8 mouse cellular contexts compared by ENCODE assay signal in genomic region chr16:20611357-20612227, GRCm38 (mm10). TPM values are rescaled to one million over a fixed set of nuclear protein-coding genes. Genes with fewer than 3 reads are reported as not detected.
DNase-seq lines count a peak whose midpoint lies in the region; ATAC-seq and TF ChIP-seq lines count a peak whose summit lies in the region.

Eef1akmt4 (plus strand) TSS chr16:20611593.
Gm49333 (plus strand) TSS chr16:20611610.
Alg3 (minus strand) TSS chr16:20611735.

- peak; percentile 95 for ATAC-seq in cerebellum, adult (ENCODE audit: insufficient number of reproducible peaks, low FRiP score, low TSS enrichment)
- ATAC-seq in forebrain, embryonic 12.5 days (ENCODE audit: low FRiP score): peak; percentile 96
- peak; percentile 97 for ATAC-seq in lung, embryonic 14.5 days (ENCODE audit: insufficient read depth)
- ATAC-seq in neutrophil, adult 5-6 weeks (ENCODE audit: extremely low read depth, insufficient number of reproducible peaks, low FRiP score, poor library complexity, severe bottlenecking): peak; percentile 92

- H3K4me3 ChIP-seq in forebrain, embryonic 12.5 days (replicated peaks): peak within 1 kb of the TSS; percentile 84
- peak within 1 kb of the TSS; percentile 82 for H3K4me3 ChIP-seq in lung, embryonic 14.5 days (ENCODE audit: low read depth, low read length)

- peaks cover 20% of the 10 kb centered on the region for H3K36me3 ChIP-seq in forebrain, embryonic 12.5 days (replicated peaks)
- peaks cover 14% of the 10 kb centered on the region for H3K36me3 ChIP-seq in lung, embryonic 14.5 days (ENCODE audit: insufficient read depth)

- H3K4me1 ChIP-seq in forebrain, embryonic 12.5 days: peaks cover 25% of the 10 kb centered on the region
- H3K4me1 ChIP-seq in lung, embryonic 14.5 days (ENCODE audit: insufficient read depth): peaks cover 3% of the 10 kb centered on the region

- peak within 1 kb of the TSS; percentile 92 for H3K27ac ChIP-seq in forebrain, embryonic 12.5 days
- H3K27ac ChIP-seq in lung, embryonic 14.5 days (ENCODE audit: low read depth): peak within 1 kb of the TSS; percentile 70

- H3K9ac ChIP-seq in forebrain, embryonic 12.5 days: peak within 1 kb of the TSS; percentile 88
- H3K9ac ChIP-seq in lung, embryonic 14.5 days: peak within 1 kb of the TSS; percentile 81

- WGBS in forebrain, embryonic 12.5 days: 2% methylated on average over 41 of the region's 41 CpGs
- WGBS in lung, embryonic 14.5 days: 1% methylated on average over 41 of the region's 41 CpGs

- intact Hi-C loops in heart, postnatal 10 days (cut with DNase I): loop anchor here (5.0 kb wide), 3 partner anchors 41 to 94 kb away; partner anchors contain the start of genes Ap2m1, Dvl3 and Psmd2

- TF ChIP-seq CTCF in lung, embryonic 14.5 days (IDR thresholded peaks at IDR 0.05; ENCODE audit: low read depth): no peak

- peak within 1 kb of the TSS; percentile 85 for H3K4me2 ChIP-seq in forebrain, embryonic 12.5 days
- H3K4me2 ChIP-seq in lung, embryonic 14.5 days: peak within 1 kb of the TSS; percentile 75

- H3K27me3 ChIP-seq in forebrain, embryonic 12.5 days: no peaks in the 10 kb centered on the region
- H3K27me3 ChIP-seq in lung, embryonic 14.5 days (ENCODE audit: insufficient read depth, low read length): no peaks in the 10 kb centered on the region

- no peaks in the 10 kb centered on the region for H3K9me3 ChIP-seq in forebrain, embryonic 12.5 days
- no peaks in the 10 kb centered on the region for H3K9me3 ChIP-seq in lung, embryonic 14.5 days (ENCODE audit: low read depth, low read length)

- DNase-seq in ES-CJ7 (ENCODE audit: low read depth, low spot score): peak; percentile 95
- DNase-seq in heart, postnatal 10 days: peak; percentile 90
- peak; percentile 86 to 92 for DNase-seq in kidney, postnatal 4 days
- peak; percentile 96 for DNase-seq in lung, embryonic 14.5 days
- DNase-seq in testis, postnatal 14 days (ENCODE audit: low spot score): peak; percentile 88

RNA-seq across cellular contexts. Expression of gene Eef1akmt4, which starts in this region (rescaled TPM):
- polyA plus RNA-seq in forebrain, embryonic 12.5 days (2016; fragmentation: Nextera tagmentation; extraction: Ambion mirVana): 18.9 and 22.5 TPM in 2 replicates
- 1 to 10 TPM; 5.1 to 5.3 TPM for total RNA-seq in heart, postnatal 10 days (2021)
- polyA plus RNA-seq in lung, embryonic 14.5 days (2014; fragmentation: Nextera tagmentation; extraction: Ambion mirVana): 31.5 and 34.6 TPM in 2 replicates
- 0.35 and 1.2 TPM in 2 replicates for total RNA-seq in neutrophil, adult 5-6 weeks (2017)

RNA-seq across cellular contexts. Expression of gene Gm49333, which starts in this region (rescaled TPM):
- polyA plus RNA-seq in forebrain, embryonic 12.5 days (2016; fragmentation: Nextera tagmentation; extraction: Ambion mirVana): not detected in 2 replicates
- under 1 TPM in 1 of 2 experiments, not detected in 1; 0.20 TPM for total RNA-seq in heart, postnatal 10 days (2021)
- polyA plus RNA-seq in lung, embryonic 14.5 days (2014; fragmentation: Nextera tagmentation; extraction: Ambion mirVana): not detected in 2 replicates
- total RNA-seq in neutrophil, adult 5-6 weeks (2017): not detected in 2 replicates

RNA-seq across cellular contexts. Expression of gene Alg3, which starts in this region (rescaled TPM):
- 40.1 and 41.5 TPM in 2 replicates for polyA plus RNA-seq in forebrain, embryonic 12.5 days (2016; fragmentation: Nextera tagmentation; extraction: Ambion mirVana)
- 10 to 100 TPM; 11.3 to 11.8 TPM for total RNA-seq in heart, postnatal 10 days (2021)
- 44.1 and 48.9 TPM in 2 replicates for polyA plus RNA-seq in lung, embryonic 14.5 days (2014; fragmentation: Nextera tagmentation; extraction: Ambion mirVana)
- total RNA-seq in neutrophil, adult 5-6 weeks (2017): 4.2 and 6.5 TPM in 2 replicates

Comparison
In these comparisons a context has a peak if more than half of its experiments do, and no peak if none do; other contexts are left out.
1. Peak in every context shown above with its lines: DNase-seq, ATAC-seq, H3K4me3 ChIP-seq and H3K27ac ChIP-seq.